Mouse (Mus musculus): Measurements from ENCODE around the gene Eif6.

GRCm38 (mm10) chr2:155776824-155777687, 49.7 kb downstream of the Eif6 start:
- TF ChIP-seq CTCF (IDR thresholded peaks at IDR 0.05; ENCODE audit: control insufficient read depth, insufficient read depth, insufficient replicate concordance, low read depth, low read length) (no peak), POLR2A (IDR thresholded peaks at IDR 0.05; ENCODE audit: control insufficient read depth, low read depth, low read length) (no peak)

Data from testis, adult 2 months (tissue).